Mouse (Mus musculus): ENCODE data around the gene Atp9a.
"Not testable (repeated sequence)": the region's sequence is repeated elsewhere in the genome, so short reads cannot be mapped to it uniquely, and the experiment has no call there.

- TF ChIP-seq CTCF (IDR thresholded peaks at IDR 0.05; ENCODE audit: low read depth, low read length); POLR2A (IDR thresholded peaks at IDR 0.05; ENCODE audit: insufficient read depth, low read length); EP300 (IDR thresholded peaks at IDR 0.05; ENCODE audit: insufficient read depth, low read depth, low read length): not testable (repeated sequence)
These were observed 2.2 kb upstream of the Atp9a start for GRCm38 (mm10) chr2:168744406-168744805.
